Mouse (Mus musculus) adrenal gland, adult (tissue): Measurements from ENCODE around the gene Tbc1d10a.
A peak's percentile ranks its signal among the peaks of the same experiment; 100 is the strongest.

Experiments used
- DNase-seq, 2 experiments: peaks; one replicate each; pipeline ENCODE4 v3.0.0; 2022 to 2023; ENCODE audit warnings: low spot score in 1 of 2; ENCODE audit not compliant: inconsistent age in 2 of 2

Gene Tbc1d10a

DNA sequence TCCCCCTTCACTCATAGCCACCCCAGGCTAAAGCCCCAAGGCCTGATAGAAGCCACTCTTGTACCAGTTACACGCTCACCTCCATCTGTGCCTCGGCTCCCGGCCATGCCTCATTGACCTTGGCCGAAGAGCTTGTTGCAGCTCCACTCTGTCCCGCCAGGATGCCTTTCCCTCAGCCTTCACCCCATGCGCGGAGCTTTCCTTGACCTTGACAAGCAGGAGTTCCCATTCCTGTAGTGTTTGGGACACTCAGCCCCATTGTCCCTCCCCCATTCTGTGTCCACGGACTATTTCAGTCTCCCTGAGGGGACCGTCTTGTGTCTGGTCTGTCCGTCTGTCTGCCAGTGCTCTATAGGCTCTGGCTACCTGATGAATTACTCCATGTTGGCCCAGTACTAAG is 26.5 kb downstream of the Tbc1d10a start:
- DNase-seq = peak; percentile 71 to 74

GRCm38 (mm10) chr11:4214572-4214971 is 28.0 kb downstream of the Tbc1d10a start:
- DNase-seq = peak in 1 of 2 experiments; percentile 32

GRCm38 (mm10) chr11:4215061-4215460 is 28.5 kb downstream of the Tbc1d10a start:
- no peak for DNase-seq

- DNase-seq = peak; percentile 60 to 77
Observed at GRCm38 (mm10) chr11:4216248-4217000, 29.8 kb downstream of the Tbc1d10a start.

GRCm38 (mm10) chr11:4217914-4218629 is 31.5 kb downstream of the Tbc1d10a start, which contains the start of gene Castor1:
Castor1 (plus strand) TSS chr11:4218225.
- DNase-seq = peak; percentile 95 to 98

DNA sequence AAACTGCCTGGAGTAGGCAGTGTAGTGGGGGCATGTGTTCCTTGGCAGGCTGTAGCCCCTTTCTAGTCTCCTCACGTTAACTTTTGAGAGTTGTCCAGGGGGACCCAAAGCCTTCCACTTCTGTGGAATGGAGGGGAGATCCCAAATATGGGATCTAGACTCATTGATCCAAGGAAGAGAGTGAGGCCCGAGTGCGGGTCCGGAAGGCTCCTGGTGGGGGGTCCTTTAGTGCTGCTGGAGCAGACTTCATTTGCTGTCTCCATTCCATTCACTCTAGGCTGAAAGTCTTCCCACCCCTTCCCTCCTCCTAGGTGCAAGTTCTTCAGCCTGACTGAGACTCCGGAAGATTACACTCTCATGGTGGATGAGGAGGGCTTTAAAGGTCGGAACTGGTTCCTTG is 32.0 kb downstream of the Tbc1d10a start:
- no peak for DNase-seq

- DNase-seq = peak; percentile 84 to 95
Observed at GRCm38 (mm10) chr11:4219317-4219751, 32.7 kb downstream of the Tbc1d10a start.

DNA sequence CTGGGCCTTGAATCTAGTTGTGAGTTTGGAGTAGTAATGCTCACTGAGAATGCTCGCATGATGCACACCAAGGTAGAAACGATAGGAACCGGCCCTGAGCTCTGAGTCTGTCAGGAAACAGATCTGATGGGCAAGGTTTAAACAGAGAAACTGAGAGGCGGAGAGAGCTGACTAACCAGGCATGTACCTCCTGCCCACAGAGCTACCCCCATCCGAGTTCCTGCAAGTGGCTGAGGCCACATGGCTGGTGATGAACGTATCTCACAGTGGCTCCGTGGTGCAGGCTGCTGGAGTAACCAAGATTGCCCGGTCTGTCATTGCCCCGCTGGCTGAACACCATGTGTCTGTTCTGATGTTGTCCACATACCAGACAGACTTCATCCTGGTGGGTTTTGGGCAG is 33.3 kb downstream of the Tbc1d10a start:
- DNase-seq = no peak

GRCm38 (mm10) chr11:4220443-4221400 is 34.1 kb downstream of the Tbc1d10a start:
- DNase-seq = peak; percentile 81 to 94

- DNase-seq = peak in 1 of 2 experiments; percentile 47
Observed at GRCm38 (mm10) chr11:4222046-4222950, 35.7 kb downstream of the Tbc1d10a start.

DNA sequence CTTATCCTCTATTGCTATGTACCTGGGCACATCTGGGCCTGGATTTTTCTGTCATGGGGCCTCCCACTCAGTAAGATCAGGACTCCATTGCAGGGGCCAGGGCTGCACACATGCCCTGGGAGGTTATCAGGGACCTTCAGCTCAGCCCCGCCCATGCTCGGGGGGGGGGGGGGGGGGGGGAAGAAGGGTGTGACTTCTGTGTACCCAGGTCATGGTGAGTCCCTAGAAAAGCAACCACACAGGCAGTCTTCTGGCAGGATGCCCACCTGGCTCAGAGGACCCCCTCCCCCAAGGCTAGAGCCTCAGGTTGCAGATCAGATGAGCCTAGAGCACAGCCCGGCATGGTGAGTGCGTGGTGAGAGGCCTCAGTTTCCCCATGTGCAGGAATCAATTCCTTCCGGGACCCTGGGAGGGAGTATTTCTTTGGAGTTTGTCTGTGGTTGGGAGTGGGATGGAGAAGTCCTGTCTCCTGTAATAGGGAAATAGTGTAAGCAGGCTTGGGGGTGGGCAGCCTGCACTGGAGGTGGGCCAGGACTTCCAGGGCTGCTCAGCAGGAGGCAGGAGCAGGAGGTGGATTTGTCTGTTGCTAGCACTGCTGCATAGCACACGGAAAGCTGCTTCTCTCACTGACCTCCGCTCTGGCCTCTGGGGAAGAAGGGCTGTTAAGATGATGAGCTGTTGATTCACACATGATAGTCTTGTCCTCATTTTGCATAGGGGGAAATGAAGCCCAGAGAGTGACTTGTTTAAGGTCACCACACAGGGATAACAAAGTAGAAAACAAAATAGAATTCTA is 37.0 kb downstream of the Tbc1d10a start:
- no peak for DNase-seq

- peak in 1 of 2 experiments; percentile 72 for DNase-seq
Observed at GRCm38 (mm10) chr11:4224223-4224622, 37.6 kb downstream of the Tbc1d10a start.

- peak in 1 of 2 experiments; percentile 16 for DNase-seq
Observed at GRCm38 (mm10) chr11:4226569-4227325, 40.2 kb downstream of the Tbc1d10a start.

- peak in 1 of 2 experiments; percentile 75 for DNase-seq
Observed at GRCm38 (mm10) chr11:4228463-4228862, 41.9 kb downstream of the Tbc1d10a start.

DNA sequence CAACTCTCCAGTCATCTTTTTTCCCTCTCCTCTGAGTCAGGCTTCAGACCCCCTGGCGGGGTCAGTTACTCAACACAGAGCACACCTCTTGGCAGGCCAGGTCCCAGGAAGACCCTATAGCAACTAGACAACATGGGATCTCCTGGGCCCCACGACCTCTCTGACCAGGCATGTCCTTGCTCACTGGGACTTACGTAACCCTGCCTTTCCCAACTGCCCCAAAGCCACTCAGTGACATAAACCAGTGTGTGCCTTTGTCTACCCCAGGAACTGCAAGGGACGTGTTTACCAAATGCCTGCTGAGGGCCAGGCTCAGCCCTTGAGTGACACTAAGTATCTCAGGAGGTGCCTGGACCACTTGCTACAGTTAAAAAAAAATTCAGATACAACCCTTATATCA is 43.3 kb downstream of the Tbc1d10a start:
- peak in 1 of 2 experiments; percentile 60 for DNase-seq

GRCm38 (mm10) chr11:4231435-4231834 is 44.8 kb downstream of the Tbc1d10a start:
- no peak for DNase-seq

- DNase-seq = no peak
Observed at GRCm38 (mm10) chr11:4232644-4233043, 46.1 kb downstream of the Tbc1d10a start.

- no peak for DNase-seq
Observed at GRCm38 (mm10) chr11:4235052-4235655, 48.6 kb downstream of the Tbc1d10a start.
